Mouse (Mus musculus) kidney, postnatal 0 days (tissue): Measurements from ENCODE around the gene C5ar2. TPM values are rescaled to one million over a fixed set of nuclear protein-coding genes. Genes with fewer than 3 reads are reported as not detected.

Experiments
- ATAC-seq: fragments of 200-750 bp; cut with Nextera tagmentation; replicated peaks from 2 replicates; pipeline ENCODE4 v1.8.0; 2017; ENCODE audit warnings: low read depth, moderate number of reproducible peaks, moderate TSS enrichment, moderate library complexity; ENCODE audit not compliant: low FRiP score
- DNase-seq: peaks from one replicate; pipeline ENCODE4 v3.0.0-alpha.2; 2016; ENCODE audit warnings: low spot score
- H3K27ac ChIP-seq: fragments of 300-500 bp; sonication (generic); 2 replicates; pipeline ENCODE4 v1.5.1; 2014; ENCODE audit warnings: mild to moderate bottlenecking
- H3K27me3 ChIP-seq: fragments of 300-500 bp; sonication (generic); 2 replicates; pipeline ENCODE4 v1.6.1; 2014; ENCODE audit warnings: low read length, mixed read lengths; ENCODE audit not compliant: insufficient read depth
- H3K36me3 ChIP-seq: fragments of 300-500 bp; sonication (generic); 2 replicates; pipeline ENCODE4 v1.6.1; 2014; ENCODE audit warnings: low read length, mixed read lengths; ENCODE audit not compliant: insufficient read depth
- H3K4me1 ChIP-seq: fragments of 300-500 bp; sonication (generic); replicated peaks from 2 replicates; pipeline ENCODE4 v1.6.1; 2014; ENCODE audit warnings: antibody characterized with exemption, low read length, mixed read lengths; ENCODE audit not compliant: insufficient read depth
- H3K4me2 ChIP-seq: fragments of 300-500 bp; sonication (generic); 2 replicates; pipeline ENCODE4 v1.6.1; 2014; ENCODE audit warnings: mild to moderate bottlenecking, low read length, moderate library complexity, mixed read lengths
- H3K4me3 ChIP-seq: fragments of 300-500 bp; sonication (generic); replicated peaks from 2 replicates; pipeline ENCODE4 v1.5.1; 2014; ENCODE audit warnings: low read depth, low read length
- H3K9ac ChIP-seq: fragments of 300-500 bp; sonication (generic); 2 replicates; pipeline ENCODE4 v1.6.1; 2014; ENCODE audit warnings: low read depth, low read length
- H3K9me3 ChIP-seq: fragments of 300-500 bp; sonication (generic); replicated peaks from 2 replicates; pipeline ENCODE4 v1.6.1; 2016; ENCODE audit warnings: low read length, inconsistent platforms, mixed read lengths
- CTCF ChIP-seq: IDR thresholded peaks from 2 replicates; pipeline ENCODE4 v1.5.1; 2016; ENCODE audit warnings: antibody characterized with exemption, low read depth, mild to moderate bottlenecking, moderate library complexity
- WGBS: fragments of 180-500 bp; shearing (Covaris S2); extraction: QIAGEN DNeasy Blood & Tissue Kit; methylation state at CpG from one replicate; pipeline ENCODE4 v1.1.7; 2014; 5-methylcytosine and 5-hydroxymethylcytosine counted together
- polyA plus RNA-seq: library from polyadenylated mRNA; unstranded; fragments of >200 nt; fragmentation: Nextera tagmentation; extraction: Ambion mirVana; gene quantifications from 2 replicates; pipeline ENCODE4 v1.2.1, GENCODE M21; 2015

C5ar2 gene
- polyA plus RNA-seq, 1 experiment from 2014 or later: 0.11 TPM

DNA sequence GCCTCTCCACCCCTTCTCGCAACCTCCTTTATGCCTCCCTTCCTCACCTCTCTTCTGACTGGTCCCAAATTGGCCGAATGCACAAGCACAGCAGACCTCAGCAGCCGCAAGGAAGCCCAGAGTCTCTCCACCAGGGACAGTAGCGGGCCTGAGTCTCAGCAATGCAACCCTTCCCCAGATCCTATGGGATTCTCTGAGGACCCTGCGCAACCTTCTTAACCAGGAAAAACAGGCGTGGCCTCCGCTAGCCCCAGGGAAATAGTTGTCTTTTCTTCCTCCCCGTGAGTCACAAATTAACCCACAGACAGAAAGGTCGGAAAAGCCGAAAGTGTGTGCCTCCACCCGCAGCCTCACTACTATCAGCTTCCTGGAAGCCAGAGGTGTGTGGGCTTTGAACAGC, 2.2 kb downstream of the C5ar2 start:
- TF ChIP-seq CTCF: no peak; the same call in 1 of the 2 replicates
- ATAC-seq (no peak), DNase-seq (no peak)
- H3K4me1 ChIP-seq: no peaks in the 10 kb centered on the region
- no peak overlapping the region for H3K4me3 ChIP-seq
- no peak overlapping the region for H3K27ac ChIP-seq
- H3K4me2 ChIP-seq: no peak overlapping the region
- no peaks in the 10 kb centered on the region for H3K27me3 ChIP-seq
- H3K9me3 ChIP-seq: no peaks in the 10 kb centered on the region
- no peaks in the 10 kb centered on the region for H3K36me3 ChIP-seq
- 45% methylated on average over 11 of the region's 11 CpGs for WGBS
- H3K9ac ChIP-seq: no peak overlapping the region

DNA sequence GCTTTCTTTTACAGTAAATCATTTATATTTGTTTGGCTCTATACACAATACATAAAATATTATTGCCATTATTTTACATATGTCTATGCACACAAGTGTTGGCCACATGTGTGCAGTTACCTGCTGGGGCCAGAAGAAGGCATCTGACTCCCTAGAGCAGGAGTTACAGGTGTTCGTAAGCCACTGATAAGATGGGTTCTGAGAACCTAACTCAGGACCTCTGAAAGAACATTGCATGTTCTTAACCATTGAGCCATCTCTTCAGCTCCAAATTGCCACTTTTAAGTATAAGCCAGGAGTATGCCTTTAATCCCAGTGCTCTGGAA, 3.0 kb downstream of the C5ar2 start:
- H3K4me1 ChIP-seq: no peaks in the 10 kb centered on the region
- no peak for TF ChIP-seq CTCF
- 90% methylated on average over 1 of the region's 1 CpGs for WGBS
- H3K27ac ChIP-seq: no peak overlapping the region
- DNase-seq (no peak), ATAC-seq (no peak)
- H3K4me2 ChIP-seq: no peak overlapping the region
- no peaks in the 10 kb centered on the region for H3K27me3 ChIP-seq
- no peaks in the 10 kb centered on the region for H3K36me3 ChIP-seq
- no peak overlapping the region for H3K4me3 ChIP-seq
- no peak overlapping the region for H3K9ac ChIP-seq
- H3K9me3 ChIP-seq: no peaks in the 10 kb centered on the region

DNA sequence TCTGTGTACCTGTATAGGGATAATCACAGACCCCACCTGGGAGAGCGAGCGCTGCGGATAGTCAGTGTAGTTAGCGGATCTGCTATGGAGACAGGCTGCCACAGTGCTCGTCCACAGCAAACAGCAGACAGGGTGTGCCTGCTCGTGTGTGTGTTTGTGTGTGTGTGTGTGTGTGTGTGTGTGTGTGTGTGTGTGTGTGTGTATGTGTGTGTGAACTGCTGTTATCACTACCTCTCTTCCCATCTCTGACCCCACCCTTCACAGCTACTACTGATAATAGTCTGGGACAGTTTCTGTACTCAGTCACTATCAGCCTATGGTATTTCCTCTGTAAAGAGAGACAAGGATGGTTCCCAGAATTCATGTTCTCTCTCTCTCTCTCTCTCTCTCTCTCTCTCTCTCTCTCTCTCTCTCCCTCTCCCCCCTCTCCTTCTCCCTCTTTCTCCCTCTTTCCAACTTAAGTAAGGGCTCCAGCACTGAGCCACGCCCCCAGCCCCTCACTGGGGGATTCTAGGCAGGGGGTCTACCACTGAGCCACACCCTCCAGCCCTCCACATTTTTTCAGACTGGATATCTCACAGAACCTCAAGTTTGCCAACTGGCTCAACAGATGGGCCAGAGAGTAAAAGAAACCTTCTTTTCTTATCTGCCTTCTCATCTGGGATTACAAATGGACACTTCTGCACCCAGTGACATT, 3.5 kb downstream of the C5ar2 start:
- H3K4me1 ChIP-seq: no peaks in the 10 kb centered on the region
- no peak overlapping the region for H3K9ac ChIP-seq
- no peaks in the 10 kb centered on the region for H3K27me3 ChIP-seq
- H3K9me3 ChIP-seq: no peaks in the 10 kb centered on the region
- ATAC-seq (no peak), DNase-seq (no peak)
- WGBS: 85% methylated on average over 7 of the region's 7 CpGs
- no peak overlapping the region for H3K4me2 ChIP-seq
- no peak overlapping the region for H3K4me3 ChIP-seq
- no peak overlapping the region for H3K27ac ChIP-seq
- no peak for TF ChIP-seq CTCF
- no peaks in the 10 kb centered on the region for H3K36me3 ChIP-seq

DNA sequence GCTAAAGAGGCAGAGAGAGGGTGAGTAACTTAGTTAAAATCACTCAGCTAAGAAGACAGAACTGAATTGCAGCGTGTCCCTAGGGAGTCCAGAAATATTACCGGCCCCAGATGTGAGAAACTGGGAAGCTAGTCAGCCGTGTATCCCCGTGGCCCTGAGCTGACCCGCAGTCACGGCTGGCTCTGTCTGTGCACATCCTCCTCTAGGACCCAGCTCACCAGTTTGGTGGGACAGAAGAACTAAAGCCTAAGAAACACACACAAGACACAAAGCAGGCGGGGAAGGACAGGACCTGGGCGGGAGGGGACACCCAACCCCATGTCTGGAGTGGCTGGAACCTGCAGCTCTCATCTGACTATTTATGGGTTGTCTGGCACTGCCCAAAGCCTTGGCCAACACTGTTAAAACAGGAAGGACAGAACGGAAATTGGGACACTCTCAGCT, 4.4 kb downstream of the C5ar2 start:
- H3K4me3 ChIP-seq: no peak overlapping the region
- no peak for ATAC-seq
- DNase-seq: peak; percentile 24
- no peak for TF ChIP-seq CTCF
- H3K27ac ChIP-seq: no peak overlapping the region
- no peaks in the 10 kb centered on the region for H3K4me1 ChIP-seq
- no peaks in the 10 kb centered on the region for H3K36me3 ChIP-seq
- no peak overlapping the region for H3K9ac ChIP-seq
- H3K4me2 ChIP-seq: no peak overlapping the region
- H3K9me3 ChIP-seq: no peaks in the 10 kb centered on the region
- 21% methylated on average over 9 of the region's 9 CpGs for WGBS
- H3K27me3 ChIP-seq: no peaks in the 10 kb centered on the region

DNA sequence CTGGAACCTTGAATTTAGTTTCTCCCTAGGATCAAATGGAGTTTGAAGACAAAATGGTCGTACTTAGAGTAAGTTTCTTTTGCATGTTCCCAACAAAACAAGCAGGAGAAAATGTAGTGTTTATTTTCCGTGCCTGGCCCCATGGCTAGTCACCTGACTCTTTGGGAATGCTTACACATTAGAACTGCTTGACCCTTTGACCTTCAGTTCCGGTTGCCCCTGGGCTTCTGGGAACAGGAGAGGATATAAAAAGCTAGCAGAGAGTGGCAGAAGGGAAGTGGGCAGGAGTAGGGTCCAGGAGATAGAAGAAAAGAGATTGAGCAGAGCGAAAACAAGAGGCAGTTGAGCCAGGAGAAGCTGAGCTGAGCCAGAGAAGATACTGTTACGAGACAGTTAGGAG, 14.1 kb downstream of the C5ar2 start:
- Histone ChIP-seq H3K4me2 (no peak overlapping the region), H3K9me3 (no peaks in the 10 kb centered on the region), H3K27ac (no peak overlapping the region), H3K4me3 (no peak overlapping the region), H3K27me3 (no peaks in the 10 kb centered on the region), H3K36me3 (no peaks in the 10 kb centered on the region), H3K4me1 (no peaks in the 10 kb centered on the region), H3K9ac (no peak overlapping the region)
- no peak for TF ChIP-seq CTCF
- 29% methylated on average over 5 of the region's 5 CpGs for WGBS
- no peak for ATAC-seq
- peak; percentile 47 for DNase-seq

DNA sequence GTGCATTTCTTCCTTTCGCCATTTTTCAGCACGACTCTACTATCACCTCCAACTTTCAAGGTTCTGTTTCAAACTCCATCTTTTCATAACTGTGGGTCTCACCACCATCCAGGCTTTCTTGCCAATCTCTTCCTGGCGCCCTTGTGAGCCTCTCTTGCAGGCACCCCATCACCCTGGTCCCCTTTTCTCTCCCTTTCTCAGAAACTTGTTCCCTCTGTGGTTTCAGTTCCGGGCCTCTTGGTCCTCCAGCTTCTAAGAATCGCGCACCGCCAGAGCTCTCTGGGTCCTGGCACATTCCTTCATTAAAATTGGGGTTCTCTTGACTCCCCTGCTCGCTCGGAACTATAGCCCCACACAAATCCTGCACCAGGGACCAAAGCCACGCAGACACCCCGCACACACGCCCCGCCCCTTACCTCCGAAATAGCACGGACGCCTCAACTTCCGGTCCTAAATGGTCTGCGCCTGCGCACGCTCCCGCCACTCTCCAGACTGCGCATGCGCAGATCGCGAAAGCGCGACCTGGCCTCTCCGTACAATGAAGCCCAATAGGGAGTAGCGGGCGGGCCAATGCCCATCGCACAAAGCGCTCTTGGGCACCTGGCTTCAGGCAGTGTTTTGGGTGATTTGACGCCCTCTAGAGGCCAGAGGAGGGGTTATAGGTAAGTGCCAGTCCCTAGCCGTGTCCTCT, 22.2 kb downstream of the C5ar2 start, which contains the start of gene Dhx34:
TSS of gene Dhx34 (minus strand) at position 456 of the 691 bp plus-strand sequence.
- H3K4me2 ChIP-seq: peak within 1 kb of the TSS; percentile 77
- H3K27me3 ChIP-seq: no peaks in the 10 kb centered on the region
- 1% methylated on average over 34 of the region's 34 CpGs for WGBS
- H3K4me1 ChIP-seq: no peaks in the 10 kb centered on the region
- H3K9me3 ChIP-seq: no peaks in the 10 kb centered on the region
- H3K4me3 ChIP-seq: peak within 1 kb of the TSS; percentile 68
- peak within 1 kb of the TSS; percentile 77 for H3K9ac ChIP-seq
- peaks cover 7% of the 10 kb centered on the region; the same call in 1 of the 2 replicates for H3K36me3 ChIP-seq
- DNase-seq: peak; percentile 98
- H3K27ac ChIP-seq: peak within 1 kb of the TSS; percentile 65; the same call in 1 of the 2 replicates
- TF ChIP-seq CTCF: peak; percentile 69
- ATAC-seq: peak; percentile 96
